Mouse (Mus musculus) heart, adult 2 months (tissue): Measurements from ENCODE around the gene Dab2. TPM values are rescaled to one million over a fixed set of nuclear protein-coding genes. Genes with fewer than 3 reads are reported as not detected.

Experiments used
- DNase-seq, 2 experiments: peaks; one replicate each; pipeline ENCODE4 v3.0.0; 2021
- H3K27ac ChIP-seq: fragments of 200-600 bp; 2 replicates; pipeline ENCODE4 v1.8.1; 2022
- H3K27me3 ChIP-seq: fragments of 200-500 bp; 2 replicates; pipeline ENCODE4 v1.6.1; 2012; ENCODE audit warnings: mild to moderate bottlenecking, low read length, inconsistent platforms, mixed read lengths; ENCODE audit not compliant: control insufficient read depth, insufficient read depth
- H3K36me3 ChIP-seq: fragments of 200-500 bp; 2 replicates; pipeline ENCODE4 v1.6.1; 2012; ENCODE audit warnings: low read length, inconsistent platforms; ENCODE audit not compliant: control insufficient read depth, insufficient read depth
- H3K4me1 ChIP-seq: fragments of 200-500 bp; 2 replicates; pipeline ENCODE4 v1.6.1; 2011; ENCODE audit warnings: low read length; ENCODE audit not compliant: control insufficient read depth, insufficient read depth
- H3K4me3 ChIP-seq: fragments of 200-600 bp; 2 replicates; pipeline ENCODE4 v1.8.1; 2022
- H3K79me2 ChIP-seq: fragments of 200-500 bp; replicated peaks from 2 replicates; pipeline ENCODE4 v1.6.1; 2012; ENCODE audit warnings: mild to moderate bottlenecking, inconsistent platforms, low read length, moderate library complexity, mixed read lengths; ENCODE audit not compliant: control insufficient read depth, insufficient read depth
- H3K9ac ChIP-seq: fragments of 200-500 bp; 2 replicates; pipeline ENCODE4 v1.6.1; 2012; ENCODE audit warnings: low read depth, mild to moderate bottlenecking, control low read depth, inconsistent platforms, low read length, mixed read lengths
- CTCF ChIP-seq: fragments of 200-600 bp; IDR thresholded peaks from 2 replicates; pipeline ENCODE4 v1.8.1; 2022; ENCODE audit warnings: antibody characterized with exemption, mild to moderate bottlenecking, moderate library complexity
- EP300 ChIP-seq: fragments of 200-500 bp; IDR thresholded peaks from 2 replicates; pipeline ENCODE4 v1.6.1; 2011; ENCODE audit warnings: low read depth, low read length, control low read depth; ENCODE audit not compliant: insufficient read depth
- POLR2A ChIP-seq: fragments of 200-500 bp; IDR thresholded peaks from 2 replicates; pipeline ENCODE4 v1.6.1; 2011; ENCODE audit warnings: mild to moderate bottlenecking, low read depth, low read length, control low read depth; ENCODE audit not compliant: insufficient read depth
- WGBS: fragments of 180-500 bp; shearing (Covaris S2); methylation state at CpG from one replicate; pipeline ENCODE4 v1.1.7; 2018; 5-methylcytosine and 5-hydroxymethylcytosine counted together
- intact Hi-C: fragments of 180-260 bp; cut with DNase I; formaldehyde crosslinking; loops from one replicate; pipeline ENCODE4 v1.15.1; 2025
- long read RNA-seq: library from polyadenylated mRNA; stranded (forward); transcript quantifications from one replicate; pipeline ENCODE4 v2.0.0, GENCODE M21; 2021
- polyA plus RNA-seq: library from polyadenylated mRNA; depleted of rRNA; stranded (reverse); fragments of >200 nt; gene quantifications from 2 replicates; pipeline ENCODE4 v1.2.3, GENCODE M21; 2012; rRNA removed
- total RNA-seq, 2 experiments: library from RNA; stranded (reverse); gene quantifications; 2 replicates each; pipeline ENCODE4 v1.2.3; 2021

The Dab2 gene
- total RNA-seq (10 to 100 TPM; 24.0 to 35.2 TPM), polyA plus RNA-seq (27.3 and 33.3 TPM in 2 replicates)
- long read RNA-seq, full-length matches to known transcripts, result 12 of 14 reads
- long read RNA-seq, partial matches to known transcripts, result 0 of 14 reads
- long read RNA-seq, other reads (novel, unspliced or antisense), result 2 of 14 reads

GRCm38 (mm10) chr15:6299554-6299953 is at the start of gene Dab2:
Dab2 (plus strand) TSS chr15:6299788.
- no peaks in the 10 kb centered on the region for H3K4me1 ChIP-seq
- H3K4me3 ChIP-seq, result no peak within 1 kb of the TSS
- no peak within 1 kb of the TSS for H3K9ac ChIP-seq
- no peak for DNase-seq
- intact Hi-C loops, result no loop called here
- H3K36me3 ChIP-seq, result no peaks in the 10 kb centered on the region
- H3K79me2 ChIP-seq, result no peaks in the 10 kb centered on the region
- no peaks in the 10 kb centered on the region for H3K27me3 ChIP-seq
- 87% methylated on average over 3 of the region's 3 CpGs for WGBS
- no peak within 1 kb of the TSS for H3K27ac ChIP-seq
- TF ChIP-seq CTCF (no peak), POLR2A (no peak), EP300 (no peak)

GRCm38 (mm10) chr15:6253471-6253870 is 46.1 kb upstream of the Dab2 start:
- 69% methylated on average over 2 of the region's 2 CpGs for WGBS
- H3K4me3 ChIP-seq, result no peak overlapping the region
- intact Hi-C loops, result no loop called here
- no peak for DNase-seq
- TF ChIP-seq EP300, result no peak
- no peak for TF ChIP-seq POLR2A
- no peak for TF ChIP-seq CTCF
- no peak overlapping the region for H3K9ac ChIP-seq
- H3K27ac ChIP-seq, result no peak overlapping the region
- H3K4me1 ChIP-seq, result no peaks in the 10 kb centered on the region
- H3K27me3 ChIP-seq, result no peaks in the 10 kb centered on the region
- no peaks in the 10 kb centered on the region for H3K36me3 ChIP-seq
- no peaks in the 10 kb centered on the region for H3K79me2 ChIP-seq

GRCm38 (mm10) chr15:6254383-6254782 is 45.2 kb upstream of the Dab2 start:
- intact Hi-C loops, result no loop called here
- H3K36me3 ChIP-seq, result no peaks in the 10 kb centered on the region
- H3K27me3 ChIP-seq, result no peaks in the 10 kb centered on the region
- TF ChIP-seq CTCF (no peak), POLR2A (no peak), EP300 (no peak)
- no peak overlapping the region for H3K27ac ChIP-seq
- H3K4me1 ChIP-seq, result peaks cover under 1% of the 10 kb centered on the region; the same call in 1 of the 2 replicates
- H3K79me2 ChIP-seq, result no peaks in the 10 kb centered on the region
- H3K4me3 ChIP-seq, result no peak overlapping the region
- DNase-seq, result no peak
- H3K9ac ChIP-seq, result no peak overlapping the region
- 91% methylated on average over 2 of the region's 2 CpGs for WGBS

- Histone ChIP-seq H3K4me3 (no peak overlapping the region), H3K9ac (no peak overlapping the region), H3K79me2 (no peaks in the 10 kb centered on the region), H3K27ac (no peak overlapping the region), H3K27me3 (no peaks in the 10 kb centered on the region), H3K36me3 (peaks cover 2% of the 10 kb centered on the region; the same call in 1 of the 2 replicates), H3K4me1 (peaks cover 7% of the 10 kb centered on the region)
- intact Hi-C loops, result no loop called here
- no peak for TF ChIP-seq POLR2A
- no peak for DNase-seq
- WGBS, result 74% methylated on average over 2 of the region's 2 CpGs
Observed at GRCm38 (mm10) chr15:6257049-6257448, 42.5 kb upstream of the Dab2 start.

GRCm38 (mm10) chr15:6259957-6260740 is 39.4 kb upstream of the Dab2 start:
- H3K79me2 ChIP-seq, result no peaks in the 10 kb centered on the region
- DNase-seq, result peak in 1 of 2 experiments; percentile 30
- H3K9ac ChIP-seq, result no peak overlapping the region
- TF ChIP-seq CTCF (no peak), POLR2A (no peak), EP300 (no peak)
- peaks cover 7% of the 10 kb centered on the region for H3K4me1 ChIP-seq
- WGBS, result 21% methylated on average over 3 of the region's 3 CpGs
- peak overlapping the region; percentile 80 for H3K27ac ChIP-seq
- H3K4me3 ChIP-seq, result no peak overlapping the region
- intact Hi-C loops, result loop anchor here (1.0 to 2.0 kb wide), 2 partner anchors 17 to 126 kb away; no protein-coding TSS in a partner anchor
- H3K27me3 ChIP-seq, result no peaks in the 10 kb centered on the region
- peaks cover 2% of the 10 kb centered on the region; the same call in 1 of the 2 replicates for H3K36me3 ChIP-seq

- peak overlapping the region; percentile 80 for H3K27ac ChIP-seq
- peaks cover 7% of the 10 kb centered on the region for H3K4me1 ChIP-seq
- TF ChIP-seq CTCF (0 out of 2 replicates have a peak, but pooled peaks have one; percentile 10), POLR2A (no peak), EP300 (no peak)
- H3K27me3 ChIP-seq, result no peaks in the 10 kb centered on the region
- H3K4me3 ChIP-seq, result no peak overlapping the region
- DNase-seq, result no peak
- H3K79me2 ChIP-seq, result no peaks in the 10 kb centered on the region
- WGBS, result 32% methylated on average over 6 of the region's 6 CpGs
- H3K36me3 ChIP-seq, result peaks cover 2% of the 10 kb centered on the region; the same call in 1 of the 2 replicates
- H3K9ac ChIP-seq, result no peak overlapping the region
- intact Hi-C loops, result loop anchor here (1.0 to 2.0 kb wide), 2 partner anchors 18 to 125 kb away; no protein-coding TSS in a partner anchor
Observed at GRCm38 (mm10) chr15:6260741-6261430, 38.7 kb upstream of the Dab2 start.
